Mouse (Mus musculus): Measurements from ENCODE around the gene Btf3l4. TPM values are rescaled to one million over a fixed set of nuclear protein-coding genes. Genes with fewer than 3 reads are reported as not detected.
A peak's percentile ranks its signal among the peaks of the same experiment; 100 is the strongest.

Gene Btf3l4
- polyA plus RNA-seq, 1 experiment from 2014 or later: 169 TPM

DNA sequence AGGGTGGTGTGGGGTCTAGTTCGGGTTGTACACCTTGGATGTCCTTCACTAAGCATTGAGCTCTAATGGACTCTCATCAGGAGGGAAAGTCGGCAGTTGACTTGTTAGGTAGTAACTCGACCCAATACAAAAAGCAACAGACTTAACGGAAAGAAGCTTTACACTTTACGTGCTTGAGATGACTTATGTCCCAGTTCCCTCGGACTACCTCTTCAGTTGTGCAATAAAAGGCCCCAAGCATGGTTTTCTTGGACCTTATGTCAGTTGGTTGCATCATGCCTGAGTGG lies 357 bp upstream of the Btf3l4 start:
- peak overlapping the region; percentile 62 for H3K4me2 ChIP-seq (ENCODE audit: low read length)
- 0% methylated on average over 6 of the region's 6 CpGs for WGBS
- ATAC-seq (replicated peaks; ENCODE audit: low FRiP score, low TSS enrichment, low read depth): no peak
- H3K36me3 ChIP-seq (ENCODE audit: control insufficient read depth, insufficient read depth, low read length): peaks cover 17% of the 10 kb centered on the region
- H3K4me3 ChIP-seq (ENCODE audit: low read depth, low read length): peak overlapping the region; percentile 97
- no peaks in the 10 kb centered on the region for H3K27me3 ChIP-seq (replicated peaks; ENCODE audit: control insufficient read depth, insufficient read depth, low read length)
- H3K9me3 ChIP-seq (ENCODE audit: control insufficient read depth, low read length): no peaks in the 10 kb centered on the region
- H3K9ac ChIP-seq (ENCODE audit: low read length): peak overlapping the region; percentile 98
- H3K4me1 ChIP-seq (replicated peaks; ENCODE audit: control insufficient read depth, insufficient read depth, low read length): peaks cover 31% of the 10 kb centered on the region
- DNase-seq (ENCODE audit: low spot score): no peak
- peak overlapping the region; percentile 97 for H3K27ac ChIP-seq (ENCODE audit: low read depth)

DNA sequence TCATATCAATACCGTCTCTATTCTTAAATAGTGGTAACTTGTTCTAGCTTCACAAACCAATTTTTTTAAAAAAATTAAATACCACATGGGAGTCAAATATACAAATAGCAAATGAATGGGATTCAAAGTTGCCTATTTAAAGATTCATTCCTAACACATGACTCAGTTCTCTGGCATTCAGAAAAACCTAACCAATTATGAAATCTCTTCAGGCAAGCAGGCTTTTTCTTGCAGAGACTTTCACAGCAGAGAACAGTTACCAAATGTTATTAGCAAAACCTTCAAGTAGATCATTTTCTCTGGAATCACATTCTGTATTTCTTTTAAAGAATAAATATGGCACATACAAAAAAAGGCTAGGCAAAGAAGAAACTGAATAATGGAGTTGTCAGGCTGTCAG lies 2.7 kb downstream of the Btf3l4 start:
- no peaks in the 10 kb centered on the region for H3K9me3 ChIP-seq (ENCODE audit: control insufficient read depth, low read length)
- H3K9ac ChIP-seq (ENCODE audit: low read length): no peak overlapping the region
- no peak for ATAC-seq (replicated peaks; ENCODE audit: low FRiP score, low TSS enrichment, low read depth)
- H3K36me3 ChIP-seq (ENCODE audit: control insufficient read depth, insufficient read depth, low read length): peaks cover 46% of the 10 kb centered on the region
- 83% methylated on average over 1 of the region's 1 CpGs for WGBS
- no peaks in the 10 kb centered on the region for H3K27me3 ChIP-seq (replicated peaks; ENCODE audit: control insufficient read depth, insufficient read depth, low read length)
- DNase-seq (ENCODE audit: low spot score): no peak
- H3K4me1 ChIP-seq (replicated peaks; ENCODE audit: control insufficient read depth, insufficient read depth, low read length): peaks cover 20% of the 10 kb centered on the region
- no peak overlapping the region for H3K4me3 ChIP-seq (ENCODE audit: low read depth, low read length)
- H3K4me2 ChIP-seq (ENCODE audit: low read length): no peak overlapping the region
- no peak overlapping the region for H3K27ac ChIP-seq (ENCODE audit: low read depth)

DNA sequence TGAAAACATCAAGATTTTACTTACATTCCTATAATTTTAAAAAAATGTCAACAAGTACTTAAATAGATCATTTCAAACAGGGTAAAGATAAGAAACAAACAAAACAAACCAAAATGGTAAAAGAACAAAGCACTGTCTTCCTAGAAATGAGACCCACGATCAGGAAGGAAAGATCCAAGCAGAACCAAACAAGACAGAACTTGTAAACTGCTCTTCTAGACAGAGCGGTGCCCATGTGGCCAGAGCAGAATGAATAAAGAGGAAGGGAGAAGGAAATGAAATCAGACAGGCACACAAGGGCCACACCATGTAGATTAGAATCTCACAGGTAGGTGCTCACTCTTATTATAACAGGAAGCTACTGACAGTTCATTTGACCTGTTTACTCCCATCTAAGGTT lies 6.8 kb downstream of the Btf3l4 start:
- Histone ChIP-seq H3K4me3 (ENCODE audit: low read depth, low read length) (no peak overlapping the region), H3K9ac (ENCODE audit: low read length) (no peak overlapping the region), H3K4me1 (replicated peaks; ENCODE audit: control insufficient read depth, insufficient read depth, low read length) (peaks cover 6% of the 10 kb centered on the region), H3K9me3 (ENCODE audit: control insufficient read depth, low read length) (no peaks in the 10 kb centered on the region), H3K27ac (ENCODE audit: low read depth) (no peak overlapping the region), H3K36me3 (ENCODE audit: control insufficient read depth, insufficient read depth, low read length) (peaks cover 85% of the 10 kb centered on the region), H3K4me2 (ENCODE audit: low read length) (no peak overlapping the region), H3K27me3 (replicated peaks; ENCODE audit: control insufficient read depth, insufficient read depth, low read length) (no peaks in the 10 kb centered on the region)
- WGBS: 95% methylated on average over 2 of the region's 2 CpGs
- ATAC-seq (replicated peaks; ENCODE audit: low FRiP score, low TSS enrichment, low read depth) (no peak), DNase-seq (ENCODE audit: low spot score) (no peak)

DNA sequence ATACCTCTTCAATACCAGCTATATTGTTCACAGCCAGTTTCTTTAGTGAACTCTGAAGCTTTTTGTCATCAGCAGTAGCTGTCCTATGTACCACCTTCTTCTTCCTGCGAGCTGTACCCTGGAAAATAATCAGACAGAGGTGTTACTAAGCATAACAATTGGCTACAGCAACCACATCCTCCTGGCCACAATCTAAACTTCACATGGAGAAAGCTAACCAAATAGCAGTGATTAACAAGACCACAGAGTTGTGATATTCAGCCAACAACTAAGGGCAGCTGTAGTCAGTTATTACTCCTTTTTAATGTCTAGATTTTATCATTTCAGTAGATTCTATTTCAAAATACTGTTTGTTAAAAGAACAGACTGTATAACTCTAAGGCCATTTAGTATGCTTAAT lies 7.3 kb downstream of the Btf3l4 start:
- H3K27ac ChIP-seq (ENCODE audit: low read depth): no peak overlapping the region
- no peaks in the 10 kb centered on the region for H3K27me3 ChIP-seq (replicated peaks; ENCODE audit: control insufficient read depth, insufficient read depth, low read length)
- no peaks in the 10 kb centered on the region for H3K9me3 ChIP-seq (ENCODE audit: control insufficient read depth, low read length)
- no peak overlapping the region for H3K4me2 ChIP-seq (ENCODE audit: low read length)
- no peak overlapping the region for H3K4me3 ChIP-seq (ENCODE audit: low read depth, low read length)
- ATAC-seq (replicated peaks; ENCODE audit: low FRiP score, low TSS enrichment, low read depth) (no peak), DNase-seq (ENCODE audit: low spot score) (no peak)
- 87% methylated on average over 1 of the region's 1 CpGs for WGBS
- no peak overlapping the region for H3K9ac ChIP-seq (ENCODE audit: low read length)
- H3K4me1 ChIP-seq (replicated peaks; ENCODE audit: control insufficient read depth, insufficient read depth, low read length): peaks cover 2% of the 10 kb centered on the region; the same call in 1 of the 2 replicates
- peaks cover 90% of the 10 kb centered on the region for H3K36me3 ChIP-seq (ENCODE audit: control insufficient read depth, insufficient read depth, low read length)

DNA sequence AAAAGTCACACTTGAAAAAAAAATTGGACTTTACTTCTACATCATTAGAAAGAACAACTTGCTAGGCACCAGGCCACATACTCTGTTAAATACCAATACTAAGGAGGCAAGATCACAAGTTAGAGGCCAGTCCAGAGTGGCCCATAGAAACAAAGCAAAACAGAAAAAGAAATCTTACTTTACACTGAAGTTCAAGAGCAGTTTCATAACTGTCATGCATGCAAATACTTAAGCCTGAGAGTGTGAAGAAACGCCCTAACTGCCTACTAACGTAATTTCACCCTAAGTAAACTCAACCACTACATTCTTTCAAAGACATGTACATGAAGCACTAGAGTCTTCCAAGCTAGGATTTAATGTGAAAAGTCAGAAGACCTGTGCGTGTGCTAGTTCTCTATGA lies 7.7 kb downstream of the Btf3l4 start:
- ATAC-seq (replicated peaks; ENCODE audit: low FRiP score, low TSS enrichment, low read depth) (no peak), DNase-seq (ENCODE audit: low spot score) (no peak)
- Histone ChIP-seq H3K4me3 (ENCODE audit: low read depth, low read length) (no peak overlapping the region), H3K9me3 (ENCODE audit: control insufficient read depth, low read length) (no peaks in the 10 kb centered on the region), H3K4me1 (replicated peaks; ENCODE audit: control insufficient read depth, insufficient read depth, low read length) (no peaks in the 10 kb centered on the region), H3K9ac (ENCODE audit: low read length) (no peak overlapping the region), H3K4me2 (ENCODE audit: low read length) (no peak overlapping the region), H3K27ac (ENCODE audit: low read depth) (no peak overlapping the region), H3K27me3 (replicated peaks; ENCODE audit: control insufficient read depth, insufficient read depth, low read length) (no peaks in the 10 kb centered on the region), H3K36me3 (ENCODE audit: control insufficient read depth, insufficient read depth, low read length) (peaks cover 94% of the 10 kb centered on the region)
- 94% methylated on average over 3 of the region's 3 CpGs for WGBS

DNA sequence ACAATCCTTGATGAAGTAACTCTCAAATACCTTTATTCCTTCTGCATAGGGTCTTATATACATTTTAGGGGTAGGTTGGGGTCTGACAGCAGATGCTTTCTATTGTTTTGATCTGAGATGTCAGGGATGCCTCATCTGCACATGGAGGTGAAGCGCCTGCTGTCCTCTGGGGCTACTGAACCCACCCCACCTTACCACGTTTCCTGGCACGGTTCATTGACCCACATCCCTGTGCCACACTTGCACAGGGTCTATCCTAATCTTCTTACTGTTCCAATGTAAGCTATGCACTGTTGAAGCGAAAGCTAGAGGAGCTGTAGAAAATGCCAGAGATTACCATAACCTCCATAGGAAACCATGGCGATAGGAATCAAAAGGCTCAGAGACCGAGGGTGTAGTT lies 21.9 kb downstream of the Btf3l4 start:
- H3K4me1 ChIP-seq (replicated peaks; ENCODE audit: control insufficient read depth, insufficient read depth, low read length): no peaks in the 10 kb centered on the region

DNA sequence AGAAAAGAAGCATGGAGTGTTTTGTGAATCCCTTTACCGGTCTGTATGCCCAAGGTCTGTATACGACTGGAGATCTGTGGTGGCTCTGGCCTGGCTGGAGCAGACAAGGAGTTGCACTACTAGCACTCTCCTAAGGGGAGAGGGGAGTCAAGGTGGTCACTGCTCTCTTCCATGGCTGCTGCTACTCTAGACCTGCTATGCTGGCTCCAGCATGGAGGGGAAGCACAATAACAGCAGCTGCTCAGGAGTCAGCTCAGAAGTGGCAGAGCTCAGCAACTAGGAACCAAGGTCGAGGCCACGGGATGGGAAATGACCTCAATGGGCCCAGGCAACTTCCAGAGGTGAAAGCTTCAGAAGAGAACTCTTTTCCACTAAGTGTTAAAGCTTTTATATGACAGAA lies 22.3 kb downstream of the Btf3l4 start:
- Histone ChIP-seq H3K4me3 (ENCODE audit: low read depth, low read length) (no peak overlapping the region), H3K9me3 (ENCODE audit: control insufficient read depth, low read length) (no peaks in the 10 kb centered on the region), H3K27ac (ENCODE audit: low read depth) (no peak overlapping the region), H3K36me3 (ENCODE audit: control insufficient read depth, insufficient read depth, low read length) (peaks cover 11% of the 10 kb centered on the region), H3K4me1 (replicated peaks; ENCODE audit: control insufficient read depth, insufficient read depth, low read length) (no peaks in the 10 kb centered on the region), H3K9ac (ENCODE audit: low read length) (no peak overlapping the region), H3K4me2 (ENCODE audit: low read length) (no peak overlapping the region), H3K27me3 (replicated peaks; ENCODE audit: control insufficient read depth, insufficient read depth, low read length) (no peaks in the 10 kb centered on the region)
- 62% methylated on average over 4 of the region's 4 CpGs for WGBS
- no peak for ATAC-seq (replicated peaks; ENCODE audit: low FRiP score, low TSS enrichment, low read depth)
- DNase-seq (ENCODE audit: low spot score): no peak

More for the DNA sequence above, 21.9 kb downstream of the Btf3l4 start:
- Histone ChIP-seq H3K27ac (ENCODE audit: low read depth) (no peak overlapping the region), H3K36me3 (ENCODE audit: control insufficient read depth, insufficient read depth, low read length) (peaks cover 11% of the 10 kb centered on the region), H3K27me3 (replicated peaks; ENCODE audit: control insufficient read depth, insufficient read depth, low read length) (no peaks in the 10 kb centered on the region), H3K4me2 (ENCODE audit: low read length) (no peak overlapping the region), H3K4me3 (ENCODE audit: low read depth, low read length) (no peak overlapping the region), H3K9ac (ENCODE audit: low read length) (no peak overlapping the region), H3K9me3 (ENCODE audit: control insufficient read depth, low read length) (no peaks in the 10 kb centered on the region)
- ATAC-seq (replicated peaks; ENCODE audit: low FRiP score, low TSS enrichment, low read depth) (no peak), DNase-seq (ENCODE audit: low spot score) (no peak)
- WGBS: 73% methylated on average over 6 of the region's 6 CpGs

DNA sequence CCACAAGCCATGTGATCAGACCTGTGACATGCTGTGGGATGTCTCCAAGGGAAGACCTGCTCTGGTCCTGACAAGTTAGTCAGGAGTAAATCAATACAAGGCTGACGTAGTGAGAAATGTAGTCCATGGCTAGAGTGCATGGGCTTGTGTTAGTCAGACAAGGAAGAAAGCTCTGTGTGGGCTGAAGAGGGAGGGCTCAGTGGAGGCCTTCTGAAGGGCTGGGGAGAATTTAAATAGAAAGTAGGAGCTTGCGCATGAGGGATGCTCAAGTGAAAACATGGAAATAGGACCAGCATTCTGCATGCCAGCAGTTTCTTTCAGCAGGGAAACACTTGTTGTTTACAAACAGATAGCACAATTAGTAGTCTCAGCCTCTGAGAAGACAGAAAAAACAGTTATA lies 29.9 kb downstream of the Btf3l4 start:
- Histone ChIP-seq H3K4me2 (ENCODE audit: low read length) (no peak overlapping the region), H3K36me3 (ENCODE audit: control insufficient read depth, insufficient read depth, low read length) (no peaks in the 10 kb centered on the region), H3K9ac (ENCODE audit: low read length) (no peak overlapping the region), H3K27me3 (replicated peaks; ENCODE audit: control insufficient read depth, insufficient read depth, low read length) (no peaks in the 10 kb centered on the region), H3K9me3 (ENCODE audit: control insufficient read depth, low read length) (no peaks in the 10 kb centered on the region), H3K4me1 (replicated peaks; ENCODE audit: control insufficient read depth, insufficient read depth, low read length) (peaks cover 6% of the 10 kb centered on the region), H3K27ac (ENCODE audit: low read depth) (no peak overlapping the region), H3K4me3 (ENCODE audit: low read depth, low read length) (no peak overlapping the region)
- 83% methylated on average over 2 of the region's 2 CpGs for WGBS
- DNase-seq (ENCODE audit: low spot score): no peak
- ATAC-seq (replicated peaks; ENCODE audit: low FRiP score, low TSS enrichment, low read depth): no peak

DNA sequence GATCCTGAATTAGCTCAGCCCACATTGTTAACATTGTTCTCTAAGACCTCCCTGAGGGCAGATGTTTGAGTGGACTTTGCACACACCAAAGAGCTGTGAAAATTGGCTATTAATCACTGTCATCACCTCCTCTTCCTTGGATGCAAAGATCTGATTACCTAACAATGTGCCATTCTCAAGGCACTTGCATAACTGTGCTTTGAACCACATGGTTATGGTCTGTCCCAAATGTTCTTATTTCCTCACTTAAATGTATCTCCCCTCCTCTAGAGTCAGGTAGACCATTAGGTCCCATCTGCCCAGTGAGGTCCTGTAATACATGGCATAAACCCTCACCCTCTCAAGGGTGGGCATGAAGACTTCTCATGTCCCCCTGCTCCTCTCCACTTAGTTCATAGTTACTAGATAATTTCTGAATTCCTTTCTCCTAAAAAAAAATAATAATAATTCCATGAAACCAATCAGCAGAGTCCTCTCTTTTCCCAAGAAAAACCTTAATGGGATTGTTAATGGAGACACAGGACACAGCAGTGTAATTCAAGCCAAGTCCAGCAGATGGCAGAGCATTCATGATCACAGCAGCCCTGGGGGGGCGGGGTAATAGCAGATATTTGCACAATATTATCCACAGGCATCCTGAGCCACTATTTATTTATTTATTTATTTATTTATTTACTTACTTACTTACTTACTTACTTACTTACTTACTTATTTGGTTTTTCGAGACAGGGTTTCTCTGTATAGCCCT lies 35.2 kb downstream of the Btf3l4 start:
- Histone ChIP-seq H3K4me2 (ENCODE audit: low read length) (no peak overlapping the region), H3K4me1 (replicated peaks; ENCODE audit: control insufficient read depth, insufficient read depth, low read length) (peaks cover 6% of the 10 kb centered on the region), H3K27me3 (replicated peaks; ENCODE audit: control insufficient read depth, insufficient read depth, low read length) (no peaks in the 10 kb centered on the region), H3K36me3 (ENCODE audit: control insufficient read depth, insufficient read depth, low read length) (no peaks in the 10 kb centered on the region), H3K27ac (ENCODE audit: low read depth) (no peak overlapping the region), H3K9me3 (ENCODE audit: control insufficient read depth, low read length) (no peaks in the 10 kb centered on the region), H3K9ac (ENCODE audit: low read length) (no peak overlapping the region), H3K4me3 (ENCODE audit: low read depth, low read length) (no peak overlapping the region)
- ATAC-seq (replicated peaks; ENCODE audit: low FRiP score, low TSS enrichment, low read depth) (no peak), DNase-seq (ENCODE audit: low spot score) (peak; percentile 80)
- 54% methylated on average over 2 of the region's 2 CpGs for WGBS
